Mouse (Mus musculus): ENCODE results near the gene Prdm5. TPM values are rescaled to one million over a fixed set of nuclear protein-coding genes. Genes with fewer than 3 reads are reported as not detected.

The Prdm5 gene
- total RNA-seq, 2 experiments from 2014 or later, result 0.98 to 2.0 TPM

- no peak for ATAC-seq (ENCODE audit: poor library complexity, severe bottlenecking)
Measured at GRCm38 (mm10) chr6:65925737-65926333, 147.0 kb downstream of the Prdm5 start.

- ATAC-seq (ENCODE audit: poor library complexity, severe bottlenecking), result no peak
Measured at GRCm38 (mm10) chr6:65930523-65930922, 151.7 kb downstream of the Prdm5 start.

GRCm38 (mm10) chr6:65932776-65933175 lies 154.0 kb downstream of the Prdm5 start:
- no peak for ATAC-seq (ENCODE audit: poor library complexity, severe bottlenecking)

GRCm38 (mm10) chr6:65933177-65933576 lies 154.4 kb downstream of the Prdm5 start:
- no peak for ATAC-seq (ENCODE audit: poor library complexity, severe bottlenecking)

GRCm38 (mm10) chr6:65935566-65936281 lies 156.9 kb downstream of the Prdm5 start:
- ATAC-seq (ENCODE audit: poor library complexity, severe bottlenecking), result no peak

- ATAC-seq (ENCODE audit: poor library complexity, severe bottlenecking), result no peak
Measured at GRCm38 (mm10) chr6:65950492-65950891, 171.7 kb downstream of the Prdm5 start.

- ATAC-seq (ENCODE audit: poor library complexity, severe bottlenecking), result no peak
Measured at GRCm38 (mm10) chr6:65952309-65952708, 173.5 kb downstream of the Prdm5 start, which contains the start of gene 4930544G11Rik. Gene 4930544G11Rik, plus strand, starts transcription at chr6:65952609.

- ATAC-seq (ENCODE audit: poor library complexity, severe bottlenecking), result no peak
Measured at GRCm38 (mm10) chr6:65969386-65970111, 190.8 kb downstream of the Prdm5 start.

- ATAC-seq (ENCODE audit: poor library complexity, severe bottlenecking), result no peak
Measured at GRCm38 (mm10) chr6:65970410-65970809, 191.6 kb downstream of the Prdm5 start.

Other genes starting within 250 kb of the Prdm5 start
- gene Ndnf, start 107.4 kb upstream of the Prdm5 start, total RNA-seq (2015), result 0.40 and 0.80 TPM in 2 replicates
- 0.18 and 2.0 TPM in 2 replicates for gene Ndnf, start 107.4 kb upstream of the Prdm5 start, total RNA-seq (2017)
- gene 4930544G11Rik, start 173.6 kb downstream of the Prdm5 start, total RNA-seq (2015), result not detected in 2 replicates
- not detected in 2 replicates for gene 4930544G11Rik, start 173.6 kb downstream of the Prdm5 start, total RNA-seq (2017)

All from megakaryocyte, adult 5-6 weeks (primary cell).